Mouse (Mus musculus): ENCODE measurements around the gene Fam135a. TPM values are rescaled to one million over a fixed set of nuclear protein-coding genes. Genes with fewer than 3 reads are reported as not detected.
"Not testable (repeated sequence)": the region's sequence is repeated elsewhere in the genome, so short reads cannot be mapped to it uniquely, and the experiment has no call there.

Fam135a gene
- polyA plus RNA-seq, 1 experiment from 2014 or later: 31.4 TPM

DNA sequence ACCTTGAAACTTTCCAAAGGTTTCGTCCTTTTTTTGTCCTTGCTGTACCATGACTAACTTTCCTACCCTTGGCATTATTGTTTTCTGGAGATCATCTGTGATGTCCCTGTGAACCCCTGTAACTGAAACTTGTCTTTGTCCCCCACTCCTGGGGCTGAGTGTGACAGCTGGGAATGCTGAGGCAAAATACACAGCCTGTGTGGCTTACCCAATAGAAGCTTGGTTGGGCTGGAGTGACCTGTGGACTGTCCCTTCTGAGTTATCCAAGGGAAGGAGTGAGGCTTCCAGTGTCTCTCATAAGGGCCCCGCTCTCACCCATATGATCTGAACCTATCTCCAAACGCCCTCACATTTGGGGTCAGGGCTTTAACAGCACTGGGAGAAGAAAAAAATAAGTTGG is 102.6 kb downstream of the Fam135a start:
- Histone ChIP-seq H3K4me2 (no peak overlapping the region), H3K27me3 (ENCODE audit: insufficient read depth, low read length) (no peaks in the 10 kb centered on the region), H3K27ac (ENCODE audit: low read depth) (no peak overlapping the region), H3K9ac (no peak overlapping the region), H3K36me3 (ENCODE audit: insufficient read depth) (peaks cover 12% of the 10 kb centered on the region; the same call in 1 of the 2 replicates), H3K4me1 (ENCODE audit: insufficient read depth) (no peaks in the 10 kb centered on the region), H3K4me3 (ENCODE audit: low read depth, low read length) (no peak overlapping the region), H3K9me3 (ENCODE audit: low read depth, low read length) (no peaks in the 10 kb centered on the region)
- DNase-seq (no peak), ATAC-seq (ENCODE audit: insufficient read depth) (no peak)
- WGBS: 90% methylated on average over 3 of the region's 3 CpGs
- TF ChIP-seq CTCF (IDR thresholded peaks at IDR 0.05; ENCODE audit: low read depth): no peak

DNA sequence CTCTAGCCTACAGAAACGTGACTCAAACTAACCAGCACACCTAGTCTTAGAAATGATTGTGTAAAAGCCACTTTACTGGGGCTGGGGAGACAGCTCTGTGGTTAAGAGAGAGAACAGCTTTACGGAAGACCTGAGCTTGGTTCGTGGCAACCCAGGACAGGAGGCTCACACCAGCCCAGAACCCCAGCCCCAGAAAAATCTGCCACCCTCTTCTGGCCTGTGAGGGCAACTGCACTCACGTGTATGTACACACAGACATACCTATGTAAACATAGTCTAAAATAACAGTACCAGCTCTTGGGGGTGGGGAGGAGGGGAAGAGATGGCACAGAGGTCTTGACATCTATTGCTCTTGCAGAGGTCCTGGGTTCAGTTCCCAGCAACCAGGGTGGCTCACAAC is 104.7 kb downstream of the Fam135a start:
- TF ChIP-seq CTCF (IDR thresholded peaks at IDR 0.05; ENCODE audit: low read depth): no peak
- no peak for DNase-seq

GRCm38 (mm10) chr1:23983118-23983517 is 117.0 kb downstream of the Fam135a start:
- Histone ChIP-seq H3K9me3 (ENCODE audit: low read depth, low read length) (no peaks in the 10 kb centered on the region), H3K9ac (no peak overlapping the region), H3K4me3 (ENCODE audit: low read depth, low read length) (no peak overlapping the region), H3K4me1 (ENCODE audit: insufficient read depth) (no peaks in the 10 kb centered on the region), H3K27me3 (ENCODE audit: insufficient read depth, low read length) (no peaks in the 10 kb centered on the region), H3K36me3 (ENCODE audit: insufficient read depth) (no peaks in the 10 kb centered on the region), H3K27ac (ENCODE audit: low read depth) (no peak overlapping the region), H3K4me2 (no peak overlapping the region)
- 88% methylated on average over 3 of the region's 3 CpGs for WGBS
- ATAC-seq (ENCODE audit: insufficient read depth) (no peak), DNase-seq (no peak)
- TF ChIP-seq CTCF (IDR thresholded peaks at IDR 0.05; ENCODE audit: low read depth): no peak

More for the DNA sequence above, 104.7 kb downstream of the Fam135a start:
- WGBS: 87% methylated on average over 4 of the region's 4 CpGs
- Histone ChIP-seq H3K4me1 (ENCODE audit: insufficient read depth) (no peaks in the 10 kb centered on the region), H3K36me3 (ENCODE audit: insufficient read depth) (peaks cover 11% of the 10 kb centered on the region; the same call in 1 of the 2 replicates), H3K9ac (no peak overlapping the region), H3K27ac (ENCODE audit: low read depth) (no peak overlapping the region), H3K4me2 (no peak overlapping the region), H3K4me3 (ENCODE audit: low read depth, low read length) (no peak overlapping the region), H3K9me3 (ENCODE audit: low read depth, low read length) (no peaks in the 10 kb centered on the region), H3K27me3 (ENCODE audit: insufficient read depth, low read length) (no peaks in the 10 kb centered on the region)
- ATAC-seq (ENCODE audit: insufficient read depth): no peak

- Histone ChIP-seq H3K9me3 (ENCODE audit: low read depth, low read length) (no peaks in the 10 kb centered on the region), H3K36me3 (ENCODE audit: insufficient read depth) (no peaks in the 10 kb centered on the region), H3K4me1 (ENCODE audit: insufficient read depth) (no peaks in the 10 kb centered on the region), H3K27ac (ENCODE audit: low read depth) (no peak overlapping the region), H3K27me3 (ENCODE audit: insufficient read depth, low read length) (no peaks in the 10 kb centered on the region), H3K9ac (no peak overlapping the region), H3K4me3 (ENCODE audit: low read depth, low read length) (no peak overlapping the region), H3K4me2 (no peak overlapping the region)
- DNase-seq (no peak), ATAC-seq (ENCODE audit: insufficient read depth) (no peak)
- WGBS: 79% methylated on average over 6 of the region's 6 CpGs
- TF ChIP-seq CTCF (IDR thresholded peaks at IDR 0.05; ENCODE audit: low read depth): no peak
Observed at GRCm38 (mm10) chr1:23978281-23978680, 121.9 kb downstream of the Fam135a start.

DNA sequence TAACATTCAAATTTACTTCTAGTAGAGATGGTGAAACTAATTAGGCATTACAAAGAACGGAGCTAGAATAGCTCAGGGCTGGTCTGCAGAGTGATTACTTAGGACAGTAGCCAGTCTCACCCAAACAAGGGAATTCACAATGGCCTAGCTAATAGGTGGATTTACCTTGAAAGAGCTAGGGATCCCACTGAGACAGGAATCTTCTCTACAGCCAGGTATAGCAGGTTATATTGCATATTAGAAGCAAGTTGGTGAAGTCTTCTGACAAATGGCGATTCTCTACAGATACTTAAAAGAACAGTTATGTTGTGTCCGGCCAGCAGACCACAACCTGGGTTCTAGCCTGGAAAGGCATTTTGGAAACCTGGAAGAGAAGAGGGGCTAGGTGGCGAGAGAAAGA is 129.0 kb downstream of the Fam135a start:
- not testable (repeated sequence) for ATAC-seq (ENCODE audit: insufficient read depth)

DNA sequence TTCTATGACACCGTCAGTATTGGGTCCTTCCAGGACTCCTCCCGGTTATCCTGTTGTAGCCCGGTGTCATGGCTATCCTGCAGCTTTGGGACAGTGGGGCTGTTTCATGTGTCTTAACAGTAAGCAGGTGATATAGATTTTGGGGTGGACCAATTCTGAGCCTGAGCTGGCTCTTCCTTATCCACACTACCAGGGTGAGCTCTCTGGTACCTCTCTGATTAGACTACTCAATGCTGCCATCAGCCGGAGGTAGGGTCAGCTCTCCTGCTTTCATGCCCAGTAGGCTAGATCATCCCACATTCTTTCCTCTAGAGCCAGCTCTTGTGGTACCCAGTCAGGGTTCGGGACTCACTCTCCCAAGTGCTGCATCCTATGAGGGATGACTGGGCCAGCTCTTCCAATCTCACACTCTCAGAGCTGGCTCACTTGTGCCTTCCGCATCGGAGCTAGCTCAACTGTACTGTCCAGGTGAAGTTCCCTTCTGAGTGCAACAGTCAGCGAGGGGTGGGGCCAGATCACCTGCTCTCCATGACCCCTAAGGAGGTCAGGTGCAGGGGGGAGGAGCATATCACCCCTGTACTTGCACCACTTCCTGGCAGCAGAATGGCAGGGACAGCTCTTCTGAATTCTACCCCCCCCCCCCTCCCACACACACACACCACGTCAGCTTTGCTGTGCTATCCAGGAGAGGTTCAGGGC is 132.0 kb downstream of the Fam135a start:
- no peaks in the 10 kb centered on the region for H3K9me3 ChIP-seq (ENCODE audit: low read depth, low read length)
- no peak overlapping the region for H3K4me2 ChIP-seq
- H3K36me3 ChIP-seq (ENCODE audit: insufficient read depth): no peaks in the 10 kb centered on the region
- ATAC-seq (ENCODE audit: insufficient read depth): no peak
- H3K4me3 ChIP-seq (ENCODE audit: low read depth, low read length): no peak overlapping the region
- H3K9ac ChIP-seq: no peak overlapping the region
- no peak for TF ChIP-seq CTCF (IDR thresholded peaks at IDR 0.05; ENCODE audit: low read depth)
- no peaks in the 10 kb centered on the region for H3K27me3 ChIP-seq (ENCODE audit: insufficient read depth, low read length)
- 79% methylated on average over 9 of the region's 9 CpGs for WGBS
- H3K27ac ChIP-seq (ENCODE audit: low read depth): no peak overlapping the region
- no peak for DNase-seq
- H3K4me1 ChIP-seq (ENCODE audit: insufficient read depth): no peaks in the 10 kb centered on the region

More for the DNA sequence above, 129.0 kb downstream of the Fam135a start:
- not testable (repeated sequence) for H3K9me3 ChIP-seq (ENCODE audit: low read depth, low read length); H3K9ac ChIP-seq; H3K4me1 ChIP-seq (ENCODE audit: insufficient read depth); H3K27ac ChIP-seq (ENCODE audit: low read depth); H3K36me3 ChIP-seq (ENCODE audit: insufficient read depth); H3K4me3 ChIP-seq (ENCODE audit: low read depth, low read length); H3K27me3 ChIP-seq (ENCODE audit: insufficient read depth, low read length); DNase-seq; H3K4me2 ChIP-seq
- 77% methylated on average over 3 of the region's 4 CpGs for WGBS

GRCm38 (mm10) chr1:23966226-23966625 is 133.9 kb downstream of the Fam135a start:
- WGBS: 52% methylated on average over 1 of the region's 1 CpGs
- Histone ChIP-seq H3K4me2 (no peak overlapping the region), H3K36me3 (ENCODE audit: insufficient read depth) (no peaks in the 10 kb centered on the region), H3K4me1 (ENCODE audit: insufficient read depth) (no peaks in the 10 kb centered on the region), H3K9ac (no peak overlapping the region), H3K9me3 (ENCODE audit: low read depth, low read length) (no peaks in the 10 kb centered on the region), H3K4me3 (ENCODE audit: low read depth, low read length) (no peak overlapping the region), H3K27me3 (ENCODE audit: insufficient read depth, low read length) (no peaks in the 10 kb centered on the region), H3K27ac (ENCODE audit: low read depth) (no peak overlapping the region)
- ATAC-seq (ENCODE audit: insufficient read depth): no peak
- DNase-seq: no peak
- no peak for TF ChIP-seq CTCF (IDR thresholded peaks at IDR 0.05; ENCODE audit: low read depth)

Other genes starting within 250 kb of the Fam135a start
- gene Smap1, start 178.0 kb downstream of the Fam135a start, polyA plus RNA-seq (2014; fragmentation: Nextera tagmentation; extraction: Ambion mirVana): 47.4 and 50.2 TPM in 2 replicates
- 72.1 and 82.7 TPM in 2 replicates for gene Sdhaf4, start 94.7 kb downstream of the Fam135a start, polyA plus RNA-seq (2014; fragmentation: Nextera tagmentation; extraction: Ambion mirVana)
- gene Col9a1, start 77.3 kb upstream of the Fam135a start, polyA plus RNA-seq (2014; fragmentation: Nextera tagmentation; extraction: Ambion mirVana): 5.7 and 7.7 TPM in 2 replicates

All from lung, embryonic 14.5 days (tissue).